Mouse (Mus musculus): ENCODE measurements around the gene Appl2.

DNA sequence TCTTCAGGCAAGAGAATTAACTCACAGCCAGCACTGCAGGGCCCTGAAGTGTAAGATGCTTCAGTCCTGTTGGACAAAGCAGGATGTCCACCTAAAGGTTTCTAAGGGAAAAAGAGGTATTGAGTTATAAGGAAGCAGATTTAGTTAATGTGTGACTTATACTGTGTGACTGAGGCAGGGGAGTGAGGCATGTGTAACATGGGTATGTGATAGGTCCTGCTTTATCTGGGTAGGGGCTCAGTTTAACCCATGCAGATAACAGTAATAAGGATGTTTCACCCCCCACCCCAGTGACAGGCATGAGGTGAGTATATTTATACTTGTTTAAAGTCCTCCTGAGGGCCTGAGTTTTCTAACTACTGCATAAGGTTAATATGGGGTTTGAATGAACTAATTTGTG is 85.5 kb downstream of the Appl2 start:
- TF ChIP-seq CTCF (IDR thresholded peaks at IDR 0.05; ENCODE audit: control insufficient read depth, insufficient read depth, insufficient read length) (no peak), MAX (IDR thresholded peaks at IDR 0.05) (no peak), MYOD1 (IDR thresholded peaks at IDR 0.05; ENCODE audit: control insufficient read depth, insufficient read length, low read depth) (no peak), MYOG (IDR thresholded peaks at IDR 0.05; ENCODE audit: control insufficient read depth, extremely low read depth, insufficient read length) (no peak), USF1 (IDR thresholded peaks at IDR 0.05; ENCODE audit: low read depth) (no peak), CEBPB (IDR thresholded peaks at IDR 0.05; ENCODE audit: low read depth) (no peak)

All from C2C12 (cell line).